Mouse (Mus musculus) testis, adult 10 weeks (tissue): ENCODE results near the gene Stard13. TPM values are rescaled to one million over a fixed set of nuclear protein-coding genes. Genes with fewer than 3 reads are reported as not detected.

ENCODE experiments used
- polyA plus RNA-seq: library from polyadenylated mRNA; stranded (reverse); fragments of 350-450 nt; fragmentation: Illumina TruSeq; extraction: RNeasy Lipid Tissue Mini Kit (QIAGEN cat#74804); gene quantifications from one replicate; pipeline ENCODE4 v1.2.3, GENCODE M21; 2014; ENCODE audit warnings: low read depth, low replicate concordance

Stard13 gene
- polyA plus RNA-seq, result 1.9 TPM

GRCm38 (mm10) chr5:151233400-151234031 is at the start of gene Stard13:
Gene Stard13 (minus strand): TSS chr5:151233836.

Other genes with a start within 250 kb of the Stard13 start
- gene Gm42906, start 194.3 kb upstream of the Stard13 start, polyA plus RNA-seq, result not detected